Mouse (Mus musculus): Measurements from ENCODE around the gene H6pd.

The H6pd gene

GRCm38 (mm10) chr4:149998786-149999509 lies 9.9 kb downstream of the H6pd start:
- peak; percentile 70 to 87 for DNase-seq

- DNase-seq: no peak
These were observed 10.8 kb downstream of the H6pd start for GRCm38 (mm10) chr4:149997999-149998398.

- peak in 1 of 2 experiments; percentile 53 for DNase-seq
These were observed 12.4 kb downstream of the H6pd start for GRCm38 (mm10) chr4:149996440-149996839.

GRCm38 (mm10) chr4:149995911-149996310 lies 12.9 kb downstream of the H6pd start:
- DNase-seq: peak in 1 of 2 experiments; percentile 30

- no peak for DNase-seq
These were observed 14.6 kb downstream of the H6pd start for GRCm38 (mm10) chr4:149994218-149994617.

GRCm38 (mm10) chr4:149992670-149993032 lies 16.2 kb downstream of the H6pd start:
- no peak for DNase-seq

GRCm38 (mm10) chr4:149991755-149992669 lies 16.8 kb downstream of the H6pd start:
- DNase-seq: no peak

GRCm38 (mm10) chr4:149990954-149991633 lies 17.7 kb downstream of the H6pd start:
- DNase-seq: peak; percentile 72 to 90

GRCm38 (mm10) chr4:149990212-149990953 lies 18.4 kb downstream of the H6pd start:
- DNase-seq: peak in 1 of 2 experiments; percentile 74

GRCm38 (mm10) chr4:149988931-149989556 lies 19.8 kb downstream of the H6pd start:
- peak; percentile 96 to 97 for DNase-seq

- DNase-seq: no peak
These were observed 20.5 kb downstream of the H6pd start for GRCm38 (mm10) chr4:149988301-149988700.

GRCm38 (mm10) chr4:149986671-149987417 lies 22.0 kb downstream of the H6pd start:
- no peak for DNase-seq

- DNase-seq: peak in 1 of 2 experiments; percentile 38
These were observed 24.7 kb downstream of the H6pd start for GRCm38 (mm10) chr4:149983921-149984645.

- peak; percentile 59 to 81 for DNase-seq
These were observed 26.7 kb downstream of the H6pd start for GRCm38 (mm10) chr4:149982154-149982553.

- peak; percentile 84 to 90 for DNase-seq
These were observed 29.0 kb downstream of the H6pd start for GRCm38 (mm10) chr4:149979819-149980308.

GRCm38 (mm10) chr4:149978820-149979219 lies 30.0 kb downstream of the H6pd start:
- no peak for DNase-seq

GRCm38 (mm10) chr4:149977801-149978544 lies 30.9 kb downstream of the H6pd start:
- DNase-seq: peak in 1 of 2 experiments; percentile 26

- DNase-seq: no peak
These were observed 31.6 kb downstream of the H6pd start for GRCm38 (mm10) chr4:149977181-149977580.

GRCm38 (mm10) chr4:149975730-149976254 lies 33.0 kb downstream of the H6pd start:
- no peak for DNase-seq

Data from kidney, postnatal 25 days (tissue).